Mouse (Mus musculus) frontal cortex, postnatal 14 days (tissue): ENCODE measurements around the gene Gpr143.
A peak's percentile ranks its signal among the peaks of the same experiment; 100 is the strongest.
"Not testable (repeated sequence)": the region's sequence is repeated elsewhere in the genome, so short reads cannot be mapped to it uniquely, and the experiment has no call there.

Experiments
- DNase-seq, 2 experiments: peaks; one replicate each; pipeline ENCODE4 v3.0.0; 2022; ENCODE audit warnings: low spot score in 2 of 2

Gene Gpr143

GRCm38 (mm10) chrX:152781720-152782403 is at the start of gene Gpr143:
Gpr143 (plus strand) TSS chrX:152781921.
- peak in 1 of 2 experiments; percentile 5 for DNase-seq

GRCm38 (mm10) chrX:152735283-152735682 is 46.4 kb upstream of the Gpr143 start:
- DNase-seq = no peak

GRCm38 (mm10) chrX:152738191-152738590 is 43.5 kb upstream of the Gpr143 start:
- no peak for DNase-seq

GRCm38 (mm10) chrX:152738759-152739368 is 42.9 kb upstream of the Gpr143 start:
- no peak for DNase-seq

GRCm38 (mm10) chrX:152743642-152744041 is 38.1 kb upstream of the Gpr143 start:
- DNase-seq = no peak

GRCm38 (mm10) chrX:152745925-152746324 is 35.8 kb upstream of the Gpr143 start:
- DNase-seq = no peak

GRCm38 (mm10) chrX:152755819-152756218 is 25.9 kb upstream of the Gpr143 start:
- no peak for DNase-seq

GRCm38 (mm10) chrX:152756293-152756692 is 25.4 kb upstream of the Gpr143 start:
- no peak for DNase-seq

- no peak for DNase-seq
Measured at GRCm38 (mm10) chrX:152762437-152762836, 19.3 kb upstream of the Gpr143 start.

- DNase-seq = no peak
Measured at GRCm38 (mm10) chrX:152762855-152763254, 18.9 kb upstream of the Gpr143 start.

- DNase-seq = no peak
Measured at GRCm38 (mm10) chrX:152764171-152764570, 17.6 kb upstream of the Gpr143 start.

- DNase-seq = no peak
Measured at GRCm38 (mm10) chrX:152768891-152769599, 12.7 kb upstream of the Gpr143 start, which contains the start of gene Shroom2. Shroom2 (minus strand) TSS chrX:152769465.

- DNase-seq = peak in 1 of 2 experiments; percentile 5
Measured at GRCm38 (mm10) chrX:152769600-152770157, 12.0 kb upstream of the Gpr143 start.

- no peak for DNase-seq
Measured at GRCm38 (mm10) chrX:152788129-152788528, 6.4 kb downstream of the Gpr143 start.

- DNase-seq = no peak
Measured at GRCm38 (mm10) chrX:152788611-152789010, 6.9 kb downstream of the Gpr143 start.

GRCm38 (mm10) chrX:152805317-152805716 is 23.6 kb downstream of the Gpr143 start:
- DNase-seq = no peak

- no peak for DNase-seq
Measured at GRCm38 (mm10) chrX:152813339-152813738, 31.6 kb downstream of the Gpr143 start.

- no peak for DNase-seq
Measured at GRCm38 (mm10) chrX:152818996-152819395, 37.3 kb downstream of the Gpr143 start.

GRCm38 (mm10) chrX:152831003-152831550 is 49.4 kb downstream of the Gpr143 start:
- DNase-seq = not testable (repeated sequence)

GRCm38 (mm10) chrX:152834940-152835339 is 53.2 kb downstream of the Gpr143 start:
- DNase-seq = peak in 1 of 2 experiments; percentile 22

GRCm38 (mm10) chrX:152855076-152855772 is 73.5 kb downstream of the Gpr143 start:
- no peak for DNase-seq
